Mouse (Mus musculus): ENCODE data around the gene Cpne5.

The Cpne5 gene

GRCm38 (mm10) chr17:29170431-29171000, 67.5 kb downstream of the Cpne5 start:
- DNase-seq (ENCODE audit: low read depth, low spot score) = no peak

GRCm38 (mm10) chr17:29168996-29169601, 68.9 kb downstream of the Cpne5 start:
- DNase-seq (ENCODE audit: low read depth, low spot score) = no peak

GRCm38 (mm10) chr17:29168438-29168837, 69.5 kb downstream of the Cpne5 start:
- DNase-seq (ENCODE audit: low read depth, low spot score) = no peak

- no peak for DNase-seq (ENCODE audit: low read depth, low spot score)
Measured at GRCm38 (mm10) chr17:29167371-29167770, 70.6 kb downstream of the Cpne5 start.

GRCm38 (mm10) chr17:29165967-29166578, 71.9 kb downstream of the Cpne5 start:
- no peak for DNase-seq (ENCODE audit: low read depth, low spot score)

GRCm38 (mm10) chr17:29165452-29165851, 72.5 kb downstream of the Cpne5 start:
- no peak for DNase-seq (ENCODE audit: low read depth, low spot score)

- DNase-seq (ENCODE audit: low read depth, low spot score) = no peak
Measured at GRCm38 (mm10) chr17:29164469-29165111, 73.4 kb downstream of the Cpne5 start.

- DNase-seq (ENCODE audit: low read depth, low spot score) = no peak
Measured at GRCm38 (mm10) chr17:29162334-29162733, 75.6 kb downstream of the Cpne5 start.

GRCm38 (mm10) chr17:29159743-29160455, 78.1 kb downstream of the Cpne5 start:
- DNase-seq (ENCODE audit: low read depth, low spot score) = no peak

GRCm38 (mm10) chr17:29159320-29159719, 78.6 kb downstream of the Cpne5 start:
- DNase-seq (ENCODE audit: low read depth, low spot score) = no peak

GRCm38 (mm10) chr17:29158899-29159298, 79.1 kb downstream of the Cpne5 start:
- DNase-seq (ENCODE audit: low read depth, low spot score) = no peak

GRCm38 (mm10) chr17:29156866-29157265, 81.1 kb downstream of the Cpne5 start:
- DNase-seq (ENCODE audit: low read depth, low spot score) = no peak

- no peak for DNase-seq (ENCODE audit: low read depth, low spot score)
Measured at GRCm38 (mm10) chr17:29156396-29156795, 81.6 kb downstream of the Cpne5 start.

GRCm38 (mm10) chr17:29155355-29156135, 82.4 kb downstream of the Cpne5 start:
- no peak for DNase-seq (ENCODE audit: low read depth, low spot score)

- DNase-seq (ENCODE audit: low read depth, low spot score) = no peak
Measured at GRCm38 (mm10) chr17:29154247-29154646, 83.7 kb downstream of the Cpne5 start.

- no peak for DNase-seq (ENCODE audit: low read depth, low spot score)
Measured at GRCm38 (mm10) chr17:29152547-29152946, 85.4 kb downstream of the Cpne5 start.

GRCm38 (mm10) chr17:29149766-29150165, 88.2 kb downstream of the Cpne5 start:
- DNase-seq (ENCODE audit: low read depth, low spot score) = no peak

GRCm38 (mm10) chr17:29147773-29148172, 90.2 kb downstream of the Cpne5 start:
- DNase-seq (ENCODE audit: low read depth, low spot score) = no peak

GRCm38 (mm10) chr17:29147273-29147672, 90.7 kb downstream of the Cpne5 start:
- no peak for DNase-seq (ENCODE audit: low read depth, low spot score)

GRCm38 (mm10) chr17:29145101-29145500, 92.9 kb downstream of the Cpne5 start:
- no peak for DNase-seq (ENCODE audit: low read depth, low spot score)

GRCm38 (mm10) chr17:29143266-29143665, 94.7 kb downstream of the Cpne5 start:
- DNase-seq (ENCODE audit: low read depth, low spot score) = no peak
